Mouse (Mus musculus) CH12.LX (cell line): ENCODE measurements at regions not wholly inside any gene's neighbourhood (a gene's known extent, or its start where the extent isn't known, plus 50 kb on each side); places are given as distances from the start of the nearest gene placed in this dataset.

Experiments used
- DNase-seq: peaks from one replicate; pipeline ENCODE4 v3.0.0-alpha.2; 2013; ENCODE audit errors: extremely low read depth
- H3K27ac ChIP-seq: 2 replicates; pipeline ENCODE4 v1.5.1; 2012; ENCODE audit warnings: low read depth, mild to moderate bottlenecking, control low read depth, moderate library complexity; ENCODE audit not compliant: insufficient read depth
- H3K27me3 ChIP-seq: replicated peaks from 2 replicates; pipeline ENCODE3; 2012; ENCODE audit warnings: inconsistent platforms
- H3K36me3 ChIP-seq, 2 experiments: replicated peaks in 1 of 2; 2 replicates each; pipeline versions ENCODE3 to v1.6.1; 2012; ENCODE audit warnings: inconsistent platforms in 1 of 2, low read length in 1 of 2, mild to moderate bottlenecking in 1 of 2, mixed read lengths in 1 of 2, moderate library complexity in 1 of 2; ENCODE audit not compliant: control insufficient read depth in 1 of 2, insufficient read depth in 1 of 2
- H3K4me1 ChIP-seq, 2 experiments: 2 replicates each; pipeline ENCODE4 v1.6.1; 2012; ENCODE audit warnings: inconsistent platforms in 1 of 2, moderate library complexity in 1 of 2; ENCODE audit not compliant: insufficient read depth in 2 of 2, control insufficient read depth in 1 of 2
- H3K4me2 ChIP-seq: 2 replicates; pipeline ENCODE4 v1.6.1; 2012; ENCODE audit warnings: low read depth, mild to moderate bottlenecking, control low read depth; ENCODE audit not compliant: poor library complexity, insufficient read depth, severe bottlenecking
- H3K4me3 ChIP-seq, 3 experiments: fragments of 150-350 bp in 1 of 3; sonication (generic) in 1 of 3; replicated peaks in 1 of 3; 2 replicates each; pipeline versions ENCODE3 to v1.5.1; 2011 to 2012; ENCODE audit warnings: low read depth in 2 of 3, low read length in 2 of 3, mild to moderate bottlenecking in 2 of 3, moderate library complexity in 2 of 3, control low read depth in 1 of 3, improper control_type of control experiment in 1 of 3, inconsistent platforms in 1 of 3, mixed read lengths in 1 of 3; ENCODE audit not compliant: poor library complexity in 1 of 3
- H3K79me2 ChIP-seq: replicated peaks from 2 replicates; pipeline ENCODE4 v1.6.1; 2012; ENCODE audit warnings: mild to moderate bottlenecking, moderate library complexity; ENCODE audit not compliant: control insufficient read depth, poor library complexity, insufficient read depth, severe bottlenecking; ENCODE audit errors: extremely low read depth
- H3K9ac ChIP-seq: 2 replicates; pipeline ENCODE4 v1.6.1; 2012; ENCODE audit warnings: low read depth, mild to moderate bottlenecking, control low read depth, moderate library complexity; ENCODE audit not compliant: insufficient read depth
- H3K9me3 ChIP-seq: replicated peaks from 2 replicates; pipeline ENCODE3; 2012; ENCODE audit warnings: low read length, inconsistent platforms, mixed read lengths
- CHD1 ChIP-seq: IDR thresholded peaks from 2 replicates; pipeline ENCODE4 v1.6.1; 2012; ENCODE audit warnings: low read depth, low read length, improper control_type of control experiment, inconsistent platforms
- CHD2 ChIP-seq: IDR thresholded peaks from 2 replicates; pipeline ENCODE4 v1.6.1; 2011; ENCODE audit warnings: low read length, improper control_type of control experiment
- CTCF ChIP-seq, 2 experiments: IDR thresholded peaks in 1 of 2; conservative IDR thresholded peaks in 1 of 2; 2 replicates each; pipeline ENCODE4 v1.5.1; 2011 to 2012; ENCODE audit warnings: low read depth in 2 of 2, low read length in 2 of 2, improper control_type of control experiment in 1 of 2, inconsistent platforms in 1 of 2, mild to moderate bottlenecking in 1 of 2, moderate library complexity in 1 of 2
- E2F4 ChIP-seq: IDR thresholded peaks from 2 replicates; pipeline ENCODE4 v1.6.1; 2011; ENCODE audit warnings: low read depth, low read length, improper control_type of control experiment; ENCODE audit not compliant: insufficient replicate concordance
- EP300 ChIP-seq: IDR thresholded peaks from 2 replicates; pipeline ENCODE4 v1.6.1; 2011; ENCODE audit warnings: low read length, improper control_type of control experiment
- HCFC1 ChIP-seq: IDR thresholded peaks from 2 replicates; pipeline ENCODE4 v1.6.1; 2012; ENCODE audit warnings: low read depth, mild to moderate bottlenecking, inconsistent platforms, low read length, improper control_type of control experiment
- KAT2A ChIP-seq: IDR thresholded peaks from 2 replicates; pipeline ENCODE4 v1.6.1; 2012; ENCODE audit warnings: low read length, improper control_type of control experiment, inconsistent platforms; ENCODE audit not compliant: insufficient replicate concordance
- MEF2A ChIP-seq: IDR thresholded peaks from 2 replicates; pipeline ENCODE4 v1.6.1; 2014; ENCODE audit warnings: low read depth, mild to moderate bottlenecking, inconsistent platforms, low read length, improper control_type of control experiment, borderline replicate concordance
- MXI1 ChIP-seq: IDR thresholded peaks from 2 replicates; pipeline ENCODE4 v1.6.1; 2011; ENCODE audit warnings: mild to moderate bottlenecking, low read depth, low read length, improper control_type of control experiment
- MYC ChIP-seq: IDR thresholded peaks from 2 replicates; pipeline ENCODE4 v1.6.1; 2011; ENCODE audit warnings: low read depth, mild to moderate bottlenecking, improper control_type of control experiment, low read length
- NRF1 ChIP-seq: IDR thresholded peaks from 2 replicates; pipeline ENCODE4 v1.6.1; 2014; ENCODE audit warnings: low read depth, mild to moderate bottlenecking, inconsistent platforms, low read length, improper control_type of control experiment, moderate library complexity
- TBP ChIP-seq: conservative IDR thresholded peaks from 2 replicates; pipeline ENCODE4 v1.6.1; 2011; ENCODE audit warnings: low read depth, low read length, improper control_type of control experiment
- TCF12 ChIP-seq: IDR thresholded peaks from 2 replicates; pipeline ENCODE4 v1.6.1; 2014; ENCODE audit warnings: low read depth, mild to moderate bottlenecking, inconsistent platforms, low read length, improper control_type of control experiment
- USF2 ChIP-seq: conservative IDR thresholded peaks from 2 replicates; pipeline ENCODE4 v1.6.1; 2011; ENCODE audit warnings: low read depth, low read length, improper control_type of control experiment
- dilution Hi-C: fragments of 300-500 bp; cut with MboI; formaldehyde crosslinking; loops from 2 replicates; pipeline ENCODE4 v1.14.3; 2020; ENCODE audit warnings: low sequenced_read_pairs; ENCODE audit not compliant: extremely low pct_unique_long_range_greater_than_20kb, extremely low pct_ligation_motif_present
- in situ Hi-C: fragments of 300-500 bp; cut with MboI; formaldehyde crosslinking; loops from 3 replicates; pipeline ENCODE4 v1.14.3; 2019; ENCODE audit warnings: low sequenced_read_pairs, low pct_ligation_motif_present, low pct_unique_long_range_greater_than_20kb, mixed read lengths

GRCm38 (mm10) chr9:113177181-113177917, 530.7 kb downstream of the Pdcd6ip start:
- no peak overlapping the region for H3K9ac ChIP-seq
- no peak overlapping the region for H3K27ac ChIP-seq
- in situ Hi-C loops (no loop called here), dilution Hi-C loops (no loop called here)
- H3K4me2 ChIP-seq = no peak overlapping the region
- H3K79me2 ChIP-seq = no peaks in the 10 kb centered on the region
- no peaks in the 10 kb centered on the region for H3K36me3 ChIP-seq
- no peak overlapping the region for H3K4me3 ChIP-seq
- H3K9me3 ChIP-seq = peaks cover 50% of the 10 kb centered on the region
- no peaks in the 10 kb centered on the region for H3K27me3 ChIP-seq
- no peaks in the 10 kb centered on the region for H3K4me1 ChIP-seq
- DNase-seq = no peak
- TF ChIP-seq MXI1 (no peak), HCFC1 (no peak), EP300 (no peak), E2F4 (no peak), USF2 (no peak), CHD1 (no peak), NRF1 (no peak), MYC (no peak), KAT2A (no peak), MEF2A (no peak), CHD2 (no peak)

- Histone ChIP-seq H3K9ac (no peak overlapping the region), H3K27ac (no peak overlapping the region), H3K4me3 (no peak overlapping the region), H3K79me2 (no peaks in the 10 kb centered on the region)
- DNase-seq = no peak
- in situ Hi-C loops = no loop called here
- no peak for TF ChIP-seq E2F4
- TF ChIP-seq CTCF (conservative IDR thresholded peaks at IDR 0.05 in 1 of 2, IDR thresholded peaks at IDR 0.05 in 1 of 2; ENCODE audit: low read depth in 2 of 2, low read length in 2 of 2) = no peak
- TF ChIP-seq HCFC1 = no peak
- no peak for TF ChIP-seq TBP
- no peak for TF ChIP-seq MXI1
- TF ChIP-seq TCF12 = no peak
- TF ChIP-seq, all 38 proteins: peak for 0
- Histone ChIP-seq H3K4me1 (no peaks in the 10 kb centered on the region), H3K4me2 (no peak overlapping the region), H3K9me3 (peaks cover 45% of the 10 kb centered on the region), H3K36me3 (no peaks in the 10 kb centered on the region), H3K27me3 (no peaks in the 10 kb centered on the region)
- dilution Hi-C loops = no loop called here
Measured at GRCm38 (mm10) chr9:113171767-113172405, 536.2 kb downstream of the Pdcd6ip start.
